16 mouse cellular contexts compared by ENCODE assay signal in genomic region chr7:82910536-82911384, GRCm38 (mm10). TPM values are rescaled to one million over a fixed set of nuclear protein-coding genes. Genes with fewer than 3 reads are reported as not detected.
DNase-seq lines count a peak whose midpoint lies in the region; ATAC-seq and TF ChIP-seq lines count a peak whose summit lies in the region.
"Had no signal": no experiment of that assay in that cellular context is flagged by ENCODE, and none has a peak within 500 bp of the region (broad histone marks: within the 10 kb centered on the region; RNA-seq: fewer than 3 reads in every experiment).

No protein-coding gene starts in this region.

- no peak for ATAC-seq in heart, embryonic 13.5 days (ENCODE audit: extremely low read depth, insufficient number of reproducible peaks, low FRiP score, low TSS enrichment)
- peak; percentile 61 for ATAC-seq in CD4-positive, CD25-positive, alpha-beta regulatory T cell, adult 4 months
- ATAC-seq in forebrain, embryonic 15.5 days (replicated peaks): no peak
- ATAC-seq: lung, postnatal 0 days had no signal

- WGBS in heart, embryonic 13.5 days: 55% methylated on average over 10 of the region's 10 CpGs
- WGBS in forebrain, embryonic 15.5 days: 22% methylated on average over 10 of the region's 10 CpGs
- 57% methylated on average over 10 of the region's 10 CpGs for WGBS in lung, adult 2 months

- no peak overlapping the region for H3K9ac ChIP-seq in heart, embryonic 13.5 days
- no peak overlapping the region for H3K9ac ChIP-seq in forebrain, embryonic 15.5 days (replicated peaks)
- H3K9ac ChIP-seq: heart, embryonic 15.5 days; liver, embryonic 15.5 days; neural tube, embryonic 12.5 days had no signal

- H3K4me1 ChIP-seq in heart, embryonic 13.5 days: peaks cover 15% of the 10 kb centered on the region
- H3K4me1 ChIP-seq in forebrain, embryonic 15.5 days: 0 out of 2 replicates have a peak, but pooled peaks cover 6% of the 10 kb centered on the region
- H3K4me1 ChIP-seq in lung, adult 2 months (ENCODE audit: control insufficient read depth, insufficient read depth, low read length): no peaks in the 10 kb centered on the region
- H3K4me1 ChIP-seq: liver, embryonic 15.5 days; neural tube, embryonic 12.5 days had no signal

- DNase-seq in heart, adult 9 months (ENCODE audit: low spot score in 2 of 2): no peak
- DNase-seq in A20 (ENCODE audit: low read depth, low spot score): peak; percentile 46
- no peak for DNase-seq in lung, adult 2 months
- DNase-seq in thymus, postnatal 4 days: no peak
- no peak for DNase-seq in B cell, adult 2 months
- DNase-seq: adrenal gland, postnatal 14 days; cerebellum, adult 8-10 months; kidney, postnatal 14 days had no signal

- no peaks in the 10 kb centered on the region for H3K27me3 ChIP-seq in heart, embryonic 13.5 days (replicated peaks)
- no peaks in the 10 kb centered on the region for H3K27me3 ChIP-seq in forebrain, embryonic 15.5 days
- H3K27me3 ChIP-seq: heart, embryonic 15.5 days; liver, embryonic 15.5 days; neural tube, embryonic 12.5 days had no signal

- no peak overlapping the region for H3K4me3 ChIP-seq in heart, embryonic 13.5 days
- peak overlapping the region; percentile 14; the same call in 1 of the 2 replicates for H3K4me3 ChIP-seq in forebrain, embryonic 15.5 days
- H3K4me3 ChIP-seq in lung, adult 2 months (replicated peaks; ENCODE audit: extremely low read depth, low read depth, low read length): no peak overlapping the region
- H3K4me3 ChIP-seq: heart, embryonic 15.5 days; layer of hippocampus, adult 2 months; liver, embryonic 15.5 days; neural tube, embryonic 12.5 days had no signal

- no peak overlapping the region for H3K27ac ChIP-seq in heart, embryonic 13.5 days (replicated peaks)
- no peak overlapping the region for H3K27ac ChIP-seq in forebrain, embryonic 15.5 days (replicated peaks)
- H3K27ac ChIP-seq: heart, embryonic 15.5 days; layer of hippocampus, adult 2 months; liver, embryonic 15.5 days; neural tube, embryonic 12.5 days had no signal

- H3K4me2 ChIP-seq in heart, embryonic 13.5 days: 0 out of 2 replicates have a peak overlapping the region, but pooled peaks have one; percentile 2
- no peak overlapping the region; the same call in 1 of the 2 replicates for H3K4me2 ChIP-seq in forebrain, embryonic 15.5 days (replicated peaks)
- H3K4me2 ChIP-seq: heart, embryonic 15.5 days; liver, embryonic 15.5 days; neural tube, embryonic 12.5 days had no signal

- no peak for TF ChIP-seq POLR2A in lung, adult 2 months (IDR thresholded peaks at IDR 0.05; ENCODE audit: borderline replicate concordance, extremely low read depth, low read depth, low read length)

- TF ChIP-seq CTCF in lung, adult 2 months (IDR thresholded peaks at IDR 0.05; ENCODE audit: insufficient read depth, low read length): no peak

- H3K9me3 ChIP-seq in heart, embryonic 13.5 days: no peaks in the 10 kb centered on the region
- no peaks in the 10 kb centered on the region for H3K9me3 ChIP-seq in forebrain, embryonic 15.5 days
- H3K9me3 ChIP-seq: heart, embryonic 15.5 days; liver, embryonic 15.5 days had no signal

- no peaks in the 10 kb centered on the region for H3K36me3 ChIP-seq in heart, embryonic 13.5 days
- H3K36me3 ChIP-seq in forebrain, embryonic 15.5 days: no peaks in the 10 kb centered on the region
- H3K36me3 ChIP-seq: heart, embryonic 15.5 days; liver, embryonic 15.5 days; neural tube, embryonic 12.5 days had no signal

RNA-seq across cellular contexts. Expression of gene Mex3b, which starts 43.6 kb away (rescaled TPM):
- polyA plus RNA-seq in heart, embryonic 13.5 days (2015; fragmentation: Nextera tagmentation; extraction: Ambion mirVana): 8.4 and 9.4 TPM in 2 replicates
- polyA plus RNA-seq in CD4-positive, CD25-positive, alpha-beta regulatory T cell, adult 4 months (2017; shearing (Covaris generic)): 1 to 10 TPM; 1.8 to 2.9 TPM
- polyA plus RNA-seq in forebrain, embryonic 15.5 days (2015; fragmentation: Nextera tagmentation; extraction: Ambion mirVana): 50.2 and 51.2 TPM in 2 replicates
- 11.1 and 12.2 TPM in 2 replicates for polyA plus RNA-seq in lung, adult 2 months (2012; rRNA removed)
